Mouse (Mus musculus): ENCODE results near the gene Foxn3.
A peak's percentile ranks its signal among the peaks of the same experiment; 100 is the strongest.

Gene Foxn3

GRCm38 (mm10) chr12:99522882-99523281 lies 40.5 kb downstream of the Foxn3 start:
- no peak for DNase-seq (ENCODE audit: low read depth)

- no peak for DNase-seq (ENCODE audit: low read depth)
Measured at GRCm38 (mm10) chr12:99519862-99520261, 43.5 kb downstream of the Foxn3 start.

- DNase-seq (ENCODE audit: low read depth), result no peak
Measured at GRCm38 (mm10) chr12:99519191-99519614, 44.2 kb downstream of the Foxn3 start.

- DNase-seq (ENCODE audit: low read depth), result no peak
Measured at GRCm38 (mm10) chr12:99518640-99519039, 44.7 kb downstream of the Foxn3 start.

- no peak for DNase-seq (ENCODE audit: low read depth)
Measured at GRCm38 (mm10) chr12:99518126-99518525, 45.3 kb downstream of the Foxn3 start.

- no peak for DNase-seq (ENCODE audit: low read depth)
Measured at GRCm38 (mm10) chr12:99517296-99517695, 46.1 kb downstream of the Foxn3 start.

- DNase-seq (ENCODE audit: low read depth), result no peak
Measured at GRCm38 (mm10) chr12:99515481-99515880, 47.9 kb downstream of the Foxn3 start.

- no peak for DNase-seq (ENCODE audit: low read depth)
Measured at GRCm38 (mm10) chr12:99511644-99512043, 51.7 kb downstream of the Foxn3 start.

GRCm38 (mm10) chr12:99510759-99511158 lies 52.6 kb downstream of the Foxn3 start:
- no peak for DNase-seq (ENCODE audit: low read depth)

- DNase-seq (ENCODE audit: low read depth), result no peak
Measured at GRCm38 (mm10) chr12:99502225-99502624, 61.2 kb downstream of the Foxn3 start.

GRCm38 (mm10) chr12:99498978-99499694 lies 64.2 kb downstream of the Foxn3 start:
- DNase-seq (ENCODE audit: low read depth), result no peak

GRCm38 (mm10) chr12:99498189-99498977 lies 65.0 kb downstream of the Foxn3 start:
- DNase-seq (ENCODE audit: low read depth), result no peak

GRCm38 (mm10) chr12:99496945-99497344 lies 66.4 kb downstream of the Foxn3 start:
- no peak for DNase-seq (ENCODE audit: low read depth)

- DNase-seq (ENCODE audit: low read depth), result no peak
Measured at GRCm38 (mm10) chr12:99490216-99490615, 73.2 kb downstream of the Foxn3 start.

- no peak for DNase-seq (ENCODE audit: low read depth)
Measured at GRCm38 (mm10) chr12:99489001-99489592, 74.3 kb downstream of the Foxn3 start.

- no peak for DNase-seq (ENCODE audit: low read depth)
Measured at GRCm38 (mm10) chr12:99480372-99480771, 83.0 kb downstream of the Foxn3 start.

GRCm38 (mm10) chr12:99474176-99474575 lies 89.2 kb downstream of the Foxn3 start:
- DNase-seq (ENCODE audit: low read depth), result no peak

- DNase-seq (ENCODE audit: low read depth), result no peak
Measured at GRCm38 (mm10) chr12:99473406-99474133, 89.8 kb downstream of the Foxn3 start.

- no peak for DNase-seq (ENCODE audit: low read depth)
Measured at GRCm38 (mm10) chr12:99471431-99471830, 92.0 kb downstream of the Foxn3 start.

- peak; percentile 9 for DNase-seq (ENCODE audit: low read depth)
Measured at GRCm38 (mm10) chr12:99467884-99468311, 95.5 kb downstream of the Foxn3 start.

GRCm38 (mm10) chr12:99467256-99467883 lies 96.0 kb downstream of the Foxn3 start:
- DNase-seq (ENCODE audit: low read depth), result no peak

- DNase-seq (ENCODE audit: low read depth), result no peak
Measured at GRCm38 (mm10) chr12:99466426-99466825, 97.0 kb downstream of the Foxn3 start.

All from c-Kit-positive CD71-positive TER-119-negative erythroid progenitor cells, embryonic 14.5 days (primary cell).